Mouse (Mus musculus) ES-Bruce4 (cell line): ENCODE results near the gene Gpc5. TPM values are rescaled to one million over a fixed set of nuclear protein-coding genes. Genes with fewer than 3 reads are reported as not detected.

Experiments used
- H3K27ac ChIP-seq: 2 replicates; pipeline ENCODE4 v1.5.1; 2012; ENCODE audit warnings: low read length, inconsistent platforms; ENCODE audit not compliant: insufficient read depth
- H3K27me3 ChIP-seq: 2 replicates; pipeline ENCODE4 v1.6.1; 2012; ENCODE audit warnings: mild to moderate bottlenecking, low read length, inconsistent platforms; ENCODE audit not compliant: control insufficient read depth, poor library complexity, insufficient read depth, severe bottlenecking
- H3K36me3 ChIP-seq: 2 replicates; pipeline ENCODE4 v1.6.1; 2012; ENCODE audit warnings: inconsistent platforms, mild to moderate bottlenecking, low read length, moderate library complexity; ENCODE audit not compliant: control insufficient read depth, poor library complexity, insufficient read depth, severe bottlenecking
- H3K4me1 ChIP-seq: one replicate; pipeline ENCODE4 v1.8.1; 2011; ENCODE audit warnings: low read length; ENCODE audit not compliant: control insufficient read depth, insufficient read depth
- H3K4me3 ChIP-seq: 2 replicates; pipeline ENCODE4 v1.5.1; 2011; ENCODE audit warnings: low read depth, mild to moderate bottlenecking, low read length
- H3K9ac ChIP-seq: 2 replicates; pipeline ENCODE4 v1.6.1; 2012; ENCODE audit warnings: low read depth, mild to moderate bottlenecking, inconsistent platforms; ENCODE audit not compliant: poor library complexity, severe bottlenecking
- H3K9me3 ChIP-seq: replicated peaks from 2 replicates; pipeline ENCODE4 v1.6.1; 2012; ENCODE audit warnings: mild to moderate bottlenecking, low read length, inconsistent platforms; ENCODE audit not compliant: control insufficient read depth, poor library complexity, insufficient read depth, severe bottlenecking
- CTCF ChIP-seq: IDR thresholded peaks from one replicate; pipeline ENCODE4 v1.8.1; 2011; ENCODE audit warnings: low read depth, low read length
- EP300 ChIP-seq: IDR thresholded peaks from 2 replicates; pipeline ENCODE4 v1.6.1; 2011; ENCODE audit warnings: low read depth, low read length; ENCODE audit not compliant: insufficient read depth
- POLR2A ChIP-seq: IDR thresholded peaks from one replicate; pipeline ENCODE4 v1.8.1; 2011; ENCODE audit warnings: low read length; ENCODE audit not compliant: insufficient read depth
- polyA plus RNA-seq: library from polyadenylated mRNA; stranded (reverse); fragments of >200 nt; gene quantifications from 2 replicates; pipeline ENCODE4 v1.2.4, GENCODE M21; 2011; ENCODE audit warnings: low read depth; ENCODE audit not compliant: missing spikeins, insufficient read depth, insufficient read length

Gene Gpc5
- polyA plus RNA-seq, 1 experiment, result not detected

- Histone ChIP-seq H3K4me1 (no peaks in the 10 kb centered on the region), H3K9ac (no peak overlapping the region), H3K4me3 (no peak overlapping the region), H3K27ac (no peak overlapping the region), H3K27me3 (no peaks in the 10 kb centered on the region), H3K9me3 (no peaks in the 10 kb centered on the region), H3K36me3 (no peaks in the 10 kb centered on the region)
- no peak for TF ChIP-seq CTCF
- TF ChIP-seq EP300, result no peak
- no peak for TF ChIP-seq POLR2A
Observed at GRCm38 (mm10) chr14:116453356-116453755, 1361.3 kb downstream of the Gpc5 start.

GRCm38 (mm10) chr14:116456211-116456610 is 1364.2 kb downstream of the Gpc5 start:
- Histone ChIP-seq H3K27me3 (no peaks in the 10 kb centered on the region), H3K9me3 (no peaks in the 10 kb centered on the region), H3K9ac (no peak overlapping the region), H3K4me1 (no peaks in the 10 kb centered on the region), H3K36me3 (no peaks in the 10 kb centered on the region), H3K27ac (no peak overlapping the region), H3K4me3 (no peak overlapping the region)
- TF ChIP-seq POLR2A, result no peak
- no peak for TF ChIP-seq EP300
- no peak for TF ChIP-seq CTCF

GRCm38 (mm10) chr14:116473378-116474179 is 1381.6 kb downstream of the Gpc5 start:
- no peak overlapping the region for H3K27ac ChIP-seq
- H3K9ac ChIP-seq, result no peak overlapping the region
- H3K36me3 ChIP-seq, result no peaks in the 10 kb centered on the region
- TF ChIP-seq CTCF, result no peak
- TF ChIP-seq EP300, result no peak
- TF ChIP-seq POLR2A, result no peak
- H3K9me3 ChIP-seq, result no peaks in the 10 kb centered on the region
- H3K4me1 ChIP-seq, result no peaks in the 10 kb centered on the region
- H3K27me3 ChIP-seq, result no peaks in the 10 kb centered on the region
- H3K4me3 ChIP-seq, result no peak overlapping the region

- no peaks in the 10 kb centered on the region for H3K9me3 ChIP-seq
- no peak overlapping the region for H3K4me3 ChIP-seq
- no peaks in the 10 kb centered on the region for H3K36me3 ChIP-seq
- no peaks in the 10 kb centered on the region for H3K4me1 ChIP-seq
- no peak overlapping the region for H3K9ac ChIP-seq
- H3K27me3 ChIP-seq, result no peaks in the 10 kb centered on the region
- no peak overlapping the region for H3K27ac ChIP-seq
- TF ChIP-seq EP300, result no peak
- no peak for TF ChIP-seq POLR2A
- TF ChIP-seq CTCF, result no peak
Observed at GRCm38 (mm10) chr14:116494285-116494850, 1402.4 kb downstream of the Gpc5 start.

- Histone ChIP-seq H3K4me1 (no peaks in the 10 kb centered on the region), H3K36me3 (no peaks in the 10 kb centered on the region), H3K27me3 (no peaks in the 10 kb centered on the region; the same call in 1 of the 2 replicates), H3K9me3 (no peaks in the 10 kb centered on the region), H3K4me3 (no peak overlapping the region), H3K27ac (no peak overlapping the region), H3K9ac (no peak overlapping the region)
- TF ChIP-seq EP300 (no peak), POLR2A (no peak), CTCF (no peak)
Observed at GRCm38 (mm10) chr14:116538216-116538615, 1446.2 kb downstream of the Gpc5 start.

GRCm38 (mm10) chr14:116543746-116544145 is 1451.7 kb downstream of the Gpc5 start:
- Histone ChIP-seq H3K27ac (no peak overlapping the region), H3K36me3 (no peaks in the 10 kb centered on the region), H3K9me3 (no peaks in the 10 kb centered on the region), H3K4me3 (no peak overlapping the region), H3K27me3 (no peaks in the 10 kb centered on the region), H3K9ac (no peak overlapping the region), H3K4me1 (no peaks in the 10 kb centered on the region)
- TF ChIP-seq POLR2A (no peak), EP300 (no peak), CTCF (no peak)
